Mouse (Mus musculus) ES-E14 (cell line): ENCODE results near the gene Nalcn.

Source experiments
- HCFC1 ChIP-seq: IDR thresholded peaks from 2 replicates; pipeline ENCODE4 v1.6.1; 2012; ENCODE audit warnings: low read length, inconsistent platforms, borderline replicate concordance; ENCODE audit not compliant: insufficient read depth
- ZC3H11A ChIP-seq: IDR thresholded peaks from 2 replicates; pipeline ENCODE4 v1.6.1; 2012; ENCODE audit warnings: low read depth, mild to moderate bottlenecking, inconsistent platforms, low read length, borderline replicate concordance

- TF ChIP-seq HCFC1, result no peak
- TF ChIP-seq ZC3H11A, result no peak
Observed at GRCm38 (mm10) chr14:123626501-123627179, at the start of gene Nalcn.
